In genomic region chr19:5268017-5268416, GRCm38 (mm10) we compare ENCODE assay signal across 30 mouse cellular contexts. TPM values are rescaled to one million over a fixed set of nuclear protein-coding genes. Genes with fewer than 3 reads are reported as not detected.
DNase-seq lines count a peak whose midpoint lies in the region; ATAC-seq lines count a peak whose summit lies in the region.
"Had no signal": no experiment of that assay in that cellular context is flagged by ENCODE, and none has a peak within 500 bp of the region (broad histone marks: within the 10 kb centered on the region; RNA-seq: fewer than 3 reads in every experiment).

No protein-coding gene starts in this region.

- intact Hi-C loops in heart, postnatal 25 days (cut with DNase I), result no loop called here

- H3K9ac ChIP-seq in liver, embryonic 13.5 days, result no peak overlapping the region; the same call in 1 of the 2 replicates
- H3K9ac ChIP-seq: hindbrain, embryonic 14.5 days; limb, embryonic 15.5 days; lung, embryonic 15.5 days had no signal

- H3K27me3 ChIP-seq in erythroblast, embryonic 14.5 days (ENCODE audit: control insufficient read depth), result no peaks in the 10 kb centered on the region
- H3K27me3 ChIP-seq in liver, embryonic 13.5 days, result no peaks in the 10 kb centered on the region
- H3K27me3 ChIP-seq: limb, embryonic 15.5 days; lung, embryonic 15.5 days had no signal

- peaks cover 59% of the 10 kb centered on the region for H3K4me1 ChIP-seq in erythroblast, embryonic 14.5 days (ENCODE audit: control insufficient read depth)
- peaks cover 77% of the 10 kb centered on the region for H3K4me1 ChIP-seq in liver, embryonic 13.5 days (replicated peaks)

- peak overlapping the region; percentile 86 for H3K27ac ChIP-seq in liver, embryonic 13.5 days
- H3K27ac ChIP-seq: forebrain, embryonic 10.5 days; heart, embryonic 10.5 days; hindbrain, embryonic 14.5 days; left cerebral cortex, adult 2 months; limb, embryonic 10.5 days; limb, embryonic 15.5 days; lung, embryonic 15.5 days had no signal

- DNase-seq in c-Kit-positive CD71-positive TER-119-positive erythroid progenitor cells, embryonic 14.5 days (ENCODE audit: low spot score), result peak; percentile 62
- DNase-seq in liver, embryonic 13.5 days, result peak; percentile 32
- DNase-seq in urinary bladder, postnatal 14 days (ENCODE audit: low spot score), result no peak
- no peak for DNase-seq in left cerebral cortex, adult 11 months (ENCODE audit: low spot score)
- no peak for DNase-seq in heart, postnatal 25 days (ENCODE audit: low spot score)
- DNase-seq: adrenal gland, postnatal 14 days; cerebellum, adult 18-20 months; cerebellum, postnatal 10 days; kidney, adult 9 months; kidney, postnatal 14 days; layer of hippocampus, adult 9-11 months; midbrain, embryonic 14.5 days; right cerebral cortex, postnatal 14 days; thymus, postnatal 4 days had no signal

- peaks cover 9% of the 10 kb centered on the region for H3K36me3 ChIP-seq in erythroblast, embryonic 14.5 days (ENCODE audit: control insufficient read depth)
- no peaks in the 10 kb centered on the region for H3K36me3 ChIP-seq in liver, embryonic 13.5 days
- H3K36me3 ChIP-seq: heart, embryonic 10.5 days; limb, embryonic 15.5 days; lung, embryonic 15.5 days had no signal

- no peaks in the 10 kb centered on the region for H3K9me3 ChIP-seq in erythroblast, embryonic 14.5 days (ENCODE audit: control insufficient read depth, low read length)
- no peaks in the 10 kb centered on the region for H3K9me3 ChIP-seq in liver, embryonic 13.5 days (replicated peaks)
- H3K9me3 ChIP-seq: forebrain, embryonic 10.5 days; G1E; heart, embryonic 10.5 days; limb, embryonic 10.5 days; limb, embryonic 15.5 days; lung, embryonic 15.5 days had no signal

- H3K4me2 ChIP-seq in liver, embryonic 13.5 days, result peak overlapping the region; percentile 13; the same call in 1 of the 2 replicates
- H3K4me2 ChIP-seq: hindbrain, embryonic 14.5 days; limb, embryonic 15.5 days; lung, embryonic 15.5 days had no signal

- H3K4me3 ChIP-seq in erythroblast, embryonic 14.5 days (replicated peaks), result peak overlapping the region; percentile 51
- H3K4me3 ChIP-seq in liver, embryonic 13.5 days (replicated peaks), result no peak overlapping the region
- H3K4me3 ChIP-seq: forebrain, embryonic 10.5 days; heart, embryonic 10.5 days; left cerebral cortex, adult 2 months; limb, embryonic 10.5 days; limb, embryonic 15.5 days; lung, embryonic 15.5 days had no signal

- no peak for ATAC-seq in erythroblast, adult 5-6 weeks (replicated peaks; ENCODE audit: low FRiP score, poor library complexity, severe bottlenecking)
- peak; percentile 10; the same call in 1 of the 2 replicates for ATAC-seq in liver, embryonic 13.5 days (ENCODE audit: low read depth)
- ATAC-seq in megakaryocyte progenitor cell, adult 5-6 weeks (replicated peaks; ENCODE audit: poor library complexity), result peak; percentile 37
- ATAC-seq: forebrain, embryonic 16.5 days; intestine, postnatal 0 days had no signal

RNA-seq across cellular contexts. Expression of gene Pacs1, which starts 4.9 kb away (rescaled TPM):
- polyA plus RNA-seq in erythroblast, embryonic 14.5 days (2012), result 2.6 and 2.7 TPM in 2 replicates
- total RNA-seq in erythroblast, adult 5-6 weeks (2015; ENCODE audit: low replicate concordance), result 7.7 and 8.1 TPM in 2 replicates
- total RNA-seq in erythroblast, adult 5-6 weeks (2017; ENCODE audit: low replicate concordance), result 5.3 and 7.0 TPM in 2 replicates
- 7.7 and 10.4 TPM in 2 replicates for polyA plus RNA-seq in liver, embryonic 13.5 days (2015; fragmentation: Nextera tagmentation; extraction: Ambion mirVana)
- 14.8 and 16.2 TPM in 2 replicates for total RNA-seq in megakaryocyte progenitor cell, adult 5-6 weeks (2015)
- 5.1 and 7.1 TPM in 2 replicates for total RNA-seq in megakaryocyte progenitor cell, adult 5-6 weeks (2017)
- 10 to 100 TPM; 21.1 TPM for total RNA-seq in heart, postnatal 25 days (2021)

RNA-seq across cellular contexts. Expression of gene Sf3b2, which starts 27.2 kb away (rescaled TPM):
- 23.0 and 27.9 TPM in 2 replicates for polyA plus RNA-seq in erythroblast, embryonic 14.5 days (2012)
- 38.5 and 55.0 TPM in 2 replicates for total RNA-seq in erythroblast, adult 5-6 weeks (2015; ENCODE audit: low replicate concordance)
- total RNA-seq in erythroblast, adult 5-6 weeks (2017; ENCODE audit: low replicate concordance), result 59.6 and 76.3 TPM in 2 replicates
- polyA plus RNA-seq in liver, embryonic 13.5 days (2015; fragmentation: Nextera tagmentation; extraction: Ambion mirVana), result 157 TPM in 2 replicates
- total RNA-seq in megakaryocyte progenitor cell, adult 5-6 weeks (2015), result 119 and 147 TPM in 2 replicates
- 239 and 261 TPM in 2 replicates for total RNA-seq in megakaryocyte progenitor cell, adult 5-6 weeks (2017)
- 100 to 1,000 TPM; 110 to 115 TPM for total RNA-seq in heart, postnatal 25 days (2021)

RNA-seq across cellular contexts. Expression of gene Gal3st3, which starts 30.1 kb away (rescaled TPM):
- not detected in 2 replicates for polyA plus RNA-seq in erythroblast, embryonic 14.5 days (2012)
- not detected in 2 replicates for total RNA-seq in erythroblast, adult 5-6 weeks (2015; ENCODE audit: low replicate concordance)
- not detected in 2 replicates for total RNA-seq in erythroblast, adult 5-6 weeks (2017; ENCODE audit: low replicate concordance)
- 0.15 and 0.17 TPM in 2 replicates for polyA plus RNA-seq in liver, embryonic 13.5 days (2015; fragmentation: Nextera tagmentation; extraction: Ambion mirVana)
- not detected in 2 replicates for total RNA-seq in megakaryocyte progenitor cell, adult 5-6 weeks (2015)
- not detected in 2 replicates for total RNA-seq in megakaryocyte progenitor cell, adult 5-6 weeks (2017)
- 10 to 100 TPM; 24.5 to 25.7 TPM for total RNA-seq in heart, postnatal 25 days (2021)
- total RNA-seq: hematopoietic stem cell, adult 5-6 weeks; monocyte, adult 5-6 weeks had no signal
- polyA plus RNA-seq: G1E; small intestine, adult 2 months had no signal

Comparison
In these comparisons a context has a peak if more than half of its experiments do, and no peak if none do; other contexts are left out.
1. DNase-seq: peak in c-Kit-positive CD71-positive TER-119-positive erythroid progenitor cells, embryonic 14.5 days (single experiment) and liver, embryonic 13.5 days (single experiment); none in urinary bladder, postnatal 14 days (single experiment), left cerebral cortex, adult 11 months (single experiment) and heart, postnatal 25 days (single experiment).
2. RNA of gene Gal3st3, which starts 30.1 kb away (total RNA-seq): 24.5 to 25.7 TPM in heart, postnatal 25 days; not detected in erythroblast, adult 5-6 weeks and not detected in megakaryocyte progenitor cell, adult 5-6 weeks; every median in the first group is over 10 times any median in the second.